Mouse (Mus musculus) thymus, postnatal 14 days (tissue): ENCODE results near the gene F930015N05Rik.

Experiments
- DNase-seq: peaks from one replicate; pipeline ENCODE4 v3.0.0; 2021

Gene F930015N05Rik

GRCm38 (mm10) chr11:64436412-64436727, at the start of gene F930015N05Rik:
Gene F930015N05Rik, minus strand, starts transcription at chr11:64436653.
- no peak for DNase-seq

GRCm38 (mm10) chr11:64481445-64481844, 45.0 kb upstream of the F930015N05Rik start:
- DNase-seq = no peak

- DNase-seq = no peak
These were observed 37.2 kb upstream of the F930015N05Rik start for GRCm38 (mm10) chr11:64473679-64474078.

- DNase-seq = no peak
These were observed 34.2 kb upstream of the F930015N05Rik start for GRCm38 (mm10) chr11:64470689-64471088.

GRCm38 (mm10) chr11:64468737-64469136, 32.3 kb upstream of the F930015N05Rik start:
- no peak for DNase-seq

GRCm38 (mm10) chr11:64461746-64462145, 25.3 kb upstream of the F930015N05Rik start:
- DNase-seq = no peak

GRCm38 (mm10) chr11:64448586-64449315, 12.3 kb upstream of the F930015N05Rik start:
- DNase-seq = no peak

- no peak for DNase-seq
These were observed 8.8 kb upstream of the F930015N05Rik start for GRCm38 (mm10) chr11:64445227-64445626.

GRCm38 (mm10) chr11:64442701-64443100, 6.2 kb upstream of the F930015N05Rik start:
- no peak for DNase-seq

- peak; percentile 17 for DNase-seq
These were observed 5.7 kb upstream of the F930015N05Rik start for GRCm38 (mm10) chr11:64442119-64442518.

- peak; percentile 9 for DNase-seq
These were observed 2.5 kb upstream of the F930015N05Rik start for GRCm38 (mm10) chr11:64438909-64439308.

GRCm38 (mm10) chr11:64437721-64438120, 1.3 kb upstream of the F930015N05Rik start:
- DNase-seq = no peak

GRCm38 (mm10) chr11:64436791-64437298, 392 bp upstream of the F930015N05Rik start:
- DNase-seq = no peak

GRCm38 (mm10) chr11:64435546-64436411, 674 bp downstream of the F930015N05Rik start:
- DNase-seq = peak; percentile 4

GRCm38 (mm10) chr11:64434611-64435545, 1.6 kb downstream of the F930015N05Rik start, which contains the start of gene Hs3st3a1:
Gene Hs3st3a1, plus strand, starts transcription at chr11:64435332.
- DNase-seq = peak; percentile 14

GRCm38 (mm10) chr11:64418969-64419368, 17.5 kb downstream of the F930015N05Rik start:
- no peak for DNase-seq

- DNase-seq = no peak
These were observed 35.8 kb downstream of the F930015N05Rik start for GRCm38 (mm10) chr11:64400534-64401093.

- no peak for DNase-seq
These were observed 38.8 kb downstream of the F930015N05Rik start for GRCm38 (mm10) chr11:64397612-64398011.

GRCm38 (mm10) chr11:64396949-64397348, 39.5 kb downstream of the F930015N05Rik start:
- no peak for DNase-seq

- peak; percentile 55 for DNase-seq
These were observed 40.0 kb downstream of the F930015N05Rik start for GRCm38 (mm10) chr11:64396331-64396881.

- DNase-seq = no peak
These were observed 50.1 kb downstream of the F930015N05Rik start for GRCm38 (mm10) chr11:64386333-64386732.
